8 mouse cellular contexts compared by ENCODE assay signal in the genomic region with DNA sequence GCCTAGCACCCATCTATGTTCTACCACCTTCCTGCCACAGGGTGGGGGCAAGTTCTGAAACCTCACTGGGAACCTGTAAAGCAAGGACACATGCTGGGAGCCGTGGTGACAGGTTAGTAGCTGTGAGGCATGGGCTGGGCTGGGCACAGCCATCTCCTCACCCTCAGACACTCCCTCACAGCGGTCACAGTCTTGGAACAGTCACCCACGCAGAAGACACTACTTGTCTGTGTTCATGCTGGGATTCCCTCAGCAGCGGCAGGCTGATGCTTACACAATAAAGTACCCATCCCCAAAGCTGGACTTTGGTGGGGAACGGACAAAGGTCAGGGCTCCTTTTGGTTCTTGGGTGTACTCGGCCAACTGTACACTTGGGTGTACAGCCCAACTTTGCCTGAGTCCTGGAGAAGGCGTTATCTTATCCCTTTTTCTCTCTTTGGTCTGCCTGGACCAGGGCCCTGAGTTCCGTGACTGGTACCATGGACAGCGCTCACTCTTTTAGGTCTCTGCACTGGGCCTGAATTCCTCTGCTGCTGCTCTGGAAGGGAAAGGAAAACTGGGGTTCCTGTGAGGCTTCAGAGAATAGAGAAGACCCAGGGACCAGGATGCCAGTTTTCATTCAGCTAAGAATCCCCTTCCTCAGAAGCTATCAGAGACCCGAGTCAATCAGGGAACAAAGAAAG.
DNase-seq lines count a peak whose midpoint lies in the region; ATAC-seq and TF ChIP-seq lines count a peak whose summit lies in the region.

No protein-coding gene starts in this region.

- H3K27ac ChIP-seq in heart, postnatal 0 days (ENCODE audit: low read depth), result no peak overlapping the region
- no peak overlapping the region for H3K27ac ChIP-seq in heart, embryonic 12.5 days (ENCODE audit: poor library complexity, severe bottlenecking)
- no peak overlapping the region for H3K27ac ChIP-seq in embryonic facial prominence, embryonic 14.5 days (replicated peaks; ENCODE audit: low read depth, low read length)

- intact Hi-C loops in gastrocnemius, postnatal 36 days (cut with DNase I), result no loop called here

- ATAC-seq in heart, postnatal 0 days (ENCODE audit: insufficient read depth, low read depth), result no peak
- ATAC-seq in heart, embryonic 12.5 days (ENCODE audit: insufficient number of reproducible peaks, low FRiP score), result no peak
- no peak for ATAC-seq in embryonic facial prominence, embryonic 14.5 days (ENCODE audit: low read depth)

- no peaks in the 10 kb centered on the region for H3K36me3 ChIP-seq in heart, postnatal 0 days (replicated peaks; ENCODE audit: control insufficient read depth, insufficient read depth, low read length)
- H3K36me3 ChIP-seq in heart, embryonic 12.5 days, result no peaks in the 10 kb centered on the region
- no peaks in the 10 kb centered on the region for H3K36me3 ChIP-seq in embryonic facial prominence, embryonic 14.5 days (ENCODE audit: control insufficient read depth, insufficient read depth, low read length)

- no peaks in the 10 kb centered on the region for H3K4me1 ChIP-seq in heart, postnatal 0 days (ENCODE audit: control insufficient read depth, insufficient read depth)
- no peaks in the 10 kb centered on the region for H3K4me1 ChIP-seq in heart, embryonic 12.5 days (replicated peaks)
- H3K4me1 ChIP-seq in embryonic facial prominence, embryonic 14.5 days (ENCODE audit: control insufficient read depth, insufficient read depth, low read length), result no peaks in the 10 kb centered on the region

- H3K9me3 ChIP-seq in heart, postnatal 0 days (replicated peaks; ENCODE audit: control insufficient read depth, low read length), result no peaks in the 10 kb centered on the region
- H3K9me3 ChIP-seq in heart, embryonic 12.5 days (replicated peaks), result no peaks in the 10 kb centered on the region
- no peaks in the 10 kb centered on the region for H3K9me3 ChIP-seq in embryonic facial prominence, embryonic 14.5 days (ENCODE audit: control insufficient read depth, low read length)

- H3K27me3 ChIP-seq in heart, postnatal 0 days (ENCODE audit: control insufficient read depth, insufficient read depth, low read length), result 0 out of 2 replicates have a peak, but pooled peaks cover 3% of the 10 kb centered on the region
- H3K27me3 ChIP-seq in heart, embryonic 12.5 days (replicated peaks), result peaks cover 39% of the 10 kb centered on the region
- H3K27me3 ChIP-seq in embryonic facial prominence, embryonic 14.5 days (replicated peaks; ENCODE audit: control insufficient read depth, insufficient read depth, low read length), result no peaks in the 10 kb centered on the region

- no peak overlapping the region for H3K9ac ChIP-seq in heart, postnatal 0 days (replicated peaks; ENCODE audit: low read depth, low read length)
- H3K9ac ChIP-seq in heart, embryonic 12.5 days, result no peak overlapping the region
- H3K9ac ChIP-seq in embryonic facial prominence, embryonic 14.5 days (ENCODE audit: low read depth, low read length), result no peak overlapping the region

- no peak for TF ChIP-seq EP300 in heart, postnatal 0 days (IDR thresholded peaks at IDR 0.05; ENCODE audit: low read depth)

- peak; percentile 21 for DNase-seq in heart, postnatal 0 days (ENCODE audit: low spot score)
- DNase-seq in ovary, postnatal 36 days (ENCODE audit: low spot score), result peak; percentile 18
- no peak for DNase-seq in ovary, adult 18-20 months (ENCODE audit: low spot score)
- DNase-seq in embryonic facial prominence, embryonic 14.5 days (ENCODE audit: low spot score), result peak; percentile 75
- DNase-seq in testis, postnatal 10 days (ENCODE audit: low spot score), result peak; percentile 82
- no peak for DNase-seq in layer of hippocampus, postnatal 36 days
- no peak for DNase-seq in gastrocnemius, postnatal 36 days

- H3K4me2 ChIP-seq in heart, postnatal 0 days (ENCODE audit: low read depth, low read length), result no peak overlapping the region
- no peak overlapping the region for H3K4me2 ChIP-seq in heart, embryonic 12.5 days
- H3K4me2 ChIP-seq in embryonic facial prominence, embryonic 14.5 days (ENCODE audit: low read depth, low read length), result no peak overlapping the region

- WGBS in heart, postnatal 0 days, result 38% methylated on average over 10 of the region's 10 CpGs
- WGBS in heart, embryonic 12.5 days, result 40% methylated on average over 10 of the region's 10 CpGs
- 44% methylated on average over 10 of the region's 10 CpGs for WGBS in embryonic facial prominence, embryonic 14.5 days

- TF ChIP-seq CTCF in heart, postnatal 0 days (IDR thresholded peaks at IDR 0.05; ENCODE audit: low read depth), result no peak

- H3K4me3 ChIP-seq in heart, postnatal 0 days (ENCODE audit: low read depth, low read length), result no peak overlapping the region
- no peak overlapping the region for H3K4me3 ChIP-seq in heart, embryonic 12.5 days
- H3K4me3 ChIP-seq in embryonic facial prominence, embryonic 14.5 days (ENCODE audit: low read depth, low read length), result no peak overlapping the region

Comparison
In these comparisons a context has a peak if more than half of its experiments do, and no peak if none do; other contexts are left out.
1. DNase-seq: peak in heart, postnatal 0 days (single experiment), ovary, postnatal 36 days (single experiment), embryonic facial prominence, embryonic 14.5 days (single experiment) and testis, postnatal 10 days (single experiment); none in ovary, adult 18-20 months (single experiment), layer of hippocampus, postnatal 36 days (0 of 2) and gastrocnemius, postnatal 36 days (0 of 2).